Mouse (Mus musculus): ENCODE measurements at regions not wholly inside any gene's neighbourhood (a gene's known extent, or its start where the extent isn't known, plus 50 kb on each side); places are given as distances from the start of the nearest gene placed in this dataset.

DNA sequence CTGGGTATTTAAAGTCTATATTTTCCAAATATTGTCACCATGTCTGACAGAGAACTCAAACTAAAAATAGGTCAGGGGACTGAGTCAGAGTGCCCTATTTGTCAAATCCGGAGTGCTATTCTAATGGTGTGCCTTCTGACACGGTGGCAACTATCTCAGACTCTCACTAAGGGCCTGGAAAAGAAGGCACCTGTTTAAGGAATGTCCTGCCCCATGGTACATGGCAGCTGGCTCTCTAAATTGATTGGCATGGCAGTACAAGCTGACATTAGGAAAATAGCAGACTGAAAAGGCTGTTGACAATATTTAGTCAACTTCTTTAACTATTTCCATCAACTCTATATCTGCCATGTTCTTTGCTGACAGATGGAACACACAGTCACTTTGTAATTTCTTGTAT lies 405.1 kb upstream of the A1bg start:
- Histone ChIP-seq H3K27me3 (ENCODE audit: control insufficient read depth, insufficient read depth, low read length) (no peaks in the 10 kb centered on the region), H3K4me1 (ENCODE audit: control insufficient read depth, insufficient read depth, low read length) (no peaks in the 10 kb centered on the region), H3K9ac (ENCODE audit: low read depth, low read length, severe bottlenecking) (no peak overlapping the region), H3K4me3 (replicated peaks; ENCODE audit: low read length) (no peak overlapping the region), H3K27ac (replicated peaks; ENCODE audit: low read depth, low read length) (no peak overlapping the region), H3K36me3 (ENCODE audit: control insufficient read depth, insufficient read depth, low read length) (no peaks in the 10 kb centered on the region), H3K4me2 (replicated peaks; ENCODE audit: low read depth, low read length, severe bottlenecking) (no peak overlapping the region), H3K9me3 (ENCODE audit: control insufficient read depth, low read length) (no peaks in the 10 kb centered on the region)
- no peak for DNase-seq (ENCODE audit: low spot score)
- WGBS = 83% methylated on average over 2 of the region's 2 CpGs
- TF ChIP-seq POLR2A (IDR thresholded peaks at IDR 0.05; ENCODE audit: borderline replicate concordance, extremely low read depth, insufficient read depth, insufficient read length) = no peak
- ATAC-seq (ENCODE audit: low FRiP score, low read depth) = no peak; the same call in 1 of the 2 replicates

DNA sequence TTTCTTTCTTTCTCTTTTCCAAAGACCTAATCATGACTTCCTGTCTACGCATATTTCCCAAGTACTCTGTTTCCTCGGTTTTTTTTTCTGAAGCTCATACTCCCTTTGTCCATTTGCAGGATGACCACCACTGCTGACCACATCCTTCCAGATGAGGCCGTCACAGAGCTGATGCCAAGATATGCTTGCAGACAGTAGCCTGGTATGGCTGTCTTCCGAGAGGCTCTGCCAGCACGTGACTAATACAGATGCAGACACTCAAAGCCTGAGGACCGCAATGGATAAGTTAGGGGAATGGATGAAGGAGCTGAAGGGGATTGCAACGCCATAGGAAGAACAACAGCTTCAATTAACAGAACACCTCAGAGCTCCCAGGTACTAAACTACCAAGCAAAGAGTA lies 399.4 kb upstream of the A1bg start:
- ATAC-seq (ENCODE audit: low FRiP score, low read depth) = no peak
- Histone ChIP-seq H3K4me1 (ENCODE audit: control insufficient read depth, insufficient read depth, low read length) (no peaks in the 10 kb centered on the region), H3K9ac (ENCODE audit: low read depth, low read length, severe bottlenecking) (no peak overlapping the region), H3K9me3 (ENCODE audit: control insufficient read depth, low read length) (no peaks in the 10 kb centered on the region), H3K4me2 (replicated peaks; ENCODE audit: low read depth, low read length, severe bottlenecking) (no peak overlapping the region), H3K4me3 (replicated peaks; ENCODE audit: low read length) (no peak overlapping the region), H3K36me3 (ENCODE audit: control insufficient read depth, insufficient read depth, low read length) (no peaks in the 10 kb centered on the region), H3K27me3 (ENCODE audit: control insufficient read depth, insufficient read depth, low read length) (no peaks in the 10 kb centered on the region), H3K27ac (replicated peaks; ENCODE audit: low read depth, low read length) (no peak overlapping the region)
- DNase-seq (ENCODE audit: low spot score) = no peak
- TF ChIP-seq POLR2A (IDR thresholded peaks at IDR 0.05; ENCODE audit: borderline replicate concordance, extremely low read depth, insufficient read depth, insufficient read length) = no peak
- WGBS = 91% methylated on average over 7 of the region's 7 CpGs

DNA sequence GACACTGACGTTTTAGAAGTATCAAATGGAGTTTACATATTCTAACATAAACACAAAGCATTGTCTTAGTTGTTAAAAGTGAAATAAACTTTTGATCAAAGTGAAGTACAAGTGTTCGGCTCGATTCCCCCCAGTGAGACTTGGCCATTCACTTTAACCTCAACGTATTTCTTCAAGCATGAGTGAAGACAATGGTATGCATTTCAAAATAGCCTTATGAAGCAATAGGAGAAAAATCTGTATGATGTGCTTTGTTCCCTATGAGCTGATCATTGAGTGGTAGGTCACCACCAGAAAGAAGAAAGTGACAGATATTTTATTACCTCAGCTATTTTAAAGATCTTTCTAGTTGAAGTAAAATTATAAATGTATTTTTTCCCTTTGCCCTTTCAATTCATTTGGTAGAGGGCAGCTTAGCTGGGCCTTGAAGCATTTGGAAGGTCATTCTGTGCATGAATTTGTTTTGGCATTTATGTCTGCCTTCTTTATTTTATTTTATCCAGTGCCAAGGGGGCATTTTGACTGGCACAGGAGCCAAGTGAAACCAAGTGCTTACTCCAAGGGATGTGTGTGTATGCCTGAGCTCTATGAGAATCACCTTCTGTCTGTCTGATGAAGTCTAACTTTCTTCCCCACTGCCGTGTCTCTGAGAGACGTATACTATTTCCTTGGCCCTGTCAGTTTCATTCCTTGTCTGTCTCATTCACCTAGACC lies 386.8 kb upstream of the A1bg start:
- Histone ChIP-seq H3K4me3 (replicated peaks; ENCODE audit: low read length) (no peak overlapping the region), H3K9me3 (ENCODE audit: control insufficient read depth, low read length) (no peaks in the 10 kb centered on the region), H3K36me3 (ENCODE audit: control insufficient read depth, insufficient read depth, low read length) (no peaks in the 10 kb centered on the region), H3K9ac (ENCODE audit: low read depth, low read length, severe bottlenecking) (no peak overlapping the region), H3K4me2 (replicated peaks; ENCODE audit: low read depth, low read length, severe bottlenecking) (no peak overlapping the region), H3K27ac (replicated peaks; ENCODE audit: low read depth, low read length) (no peak overlapping the region), H3K27me3 (ENCODE audit: control insufficient read depth, insufficient read depth, low read length) (no peaks in the 10 kb centered on the region), H3K4me1 (ENCODE audit: control insufficient read depth, insufficient read depth, low read length) (no peaks in the 10 kb centered on the region)
- WGBS = 84% methylated on average over 6 of the region's 6 CpGs
- ATAC-seq (ENCODE audit: low FRiP score, low read depth) (no peak), DNase-seq (ENCODE audit: low spot score) (no peak)
- no peak for TF ChIP-seq POLR2A (IDR thresholded peaks at IDR 0.05; ENCODE audit: borderline replicate concordance, extremely low read depth, insufficient read depth, insufficient read length)

DNA sequence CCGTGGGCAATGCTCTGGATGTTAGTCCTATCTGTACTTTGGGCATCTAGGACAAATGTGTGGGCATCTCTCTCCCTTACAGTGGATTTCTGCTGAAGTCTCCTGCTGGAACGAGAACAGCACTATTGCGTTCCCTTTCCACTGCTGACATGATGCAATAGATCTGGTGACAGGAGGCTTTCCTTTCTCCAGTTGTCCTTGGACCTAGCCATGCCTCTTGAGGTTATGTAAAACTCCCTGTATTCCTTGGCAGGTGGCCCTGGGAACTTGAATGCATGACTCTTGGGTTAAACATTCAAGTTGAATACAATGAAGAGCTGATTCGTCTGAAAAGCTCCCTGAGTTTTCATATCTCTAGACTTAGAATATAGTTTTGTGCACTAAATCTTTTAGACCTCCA lies 386.1 kb upstream of the A1bg start:
- ATAC-seq (ENCODE audit: low FRiP score, low read depth) (no peak), DNase-seq (ENCODE audit: low spot score) (no peak)
- H3K9ac ChIP-seq (ENCODE audit: low read depth, low read length, severe bottlenecking) = no peak overlapping the region
- no peaks in the 10 kb centered on the region for H3K9me3 ChIP-seq (ENCODE audit: control insufficient read depth, low read length)
- H3K4me2 ChIP-seq (replicated peaks; ENCODE audit: low read depth, low read length, severe bottlenecking) = no peak overlapping the region
- no peak overlapping the region for H3K27ac ChIP-seq (replicated peaks; ENCODE audit: low read depth, low read length)
- TF ChIP-seq POLR2A (IDR thresholded peaks at IDR 0.05; ENCODE audit: borderline replicate concordance, extremely low read depth, insufficient read depth, insufficient read length) = no peak
- no peak overlapping the region for H3K4me3 ChIP-seq (replicated peaks; ENCODE audit: low read length)
- WGBS = 82% methylated on average over 4 of the region's 4 CpGs
- H3K27me3 ChIP-seq (ENCODE audit: control insufficient read depth, insufficient read depth, low read length) = no peaks in the 10 kb centered on the region
- no peaks in the 10 kb centered on the region for H3K4me1 ChIP-seq (ENCODE audit: control insufficient read depth, insufficient read depth, low read length)
- H3K36me3 ChIP-seq (ENCODE audit: control insufficient read depth, insufficient read depth, low read length) = no peaks in the 10 kb centered on the region

DNA sequence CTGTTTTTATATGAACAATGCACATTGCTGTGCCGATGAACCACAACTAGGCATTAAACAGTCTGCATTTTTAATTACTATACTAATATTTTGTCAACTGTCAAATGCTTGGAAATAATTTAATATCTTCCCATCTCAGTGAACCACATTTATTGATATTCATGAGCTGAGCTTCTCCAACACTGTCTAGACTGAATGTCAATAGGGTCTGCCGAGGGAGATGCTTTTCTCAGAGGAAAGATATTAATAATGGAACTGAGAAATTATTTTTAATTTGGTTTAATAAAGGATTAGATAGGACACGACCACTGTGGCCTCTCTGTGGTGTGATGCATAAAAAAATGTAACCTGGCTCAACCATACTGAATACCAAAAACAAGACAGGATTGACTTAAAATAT lies 381.7 kb upstream of the A1bg start:
- 77% methylated on average over 3 of the region's 3 CpGs for whole genome bisulfite sequencing
- TF ChIP-seq POLR2A (IDR thresholded peaks at IDR 0.05; ENCODE audit: borderline replicate concordance, extremely low read depth, insufficient read depth, insufficient read length) = no peak
- Histone ChIP-seq H3K4me3 (replicated peaks; ENCODE audit: low read length) (no peak overlapping the region), H3K4me1 (ENCODE audit: control insufficient read depth, insufficient read depth, low read length) (0 out of 2 replicates have a peak, but pooled peaks cover 3% of the 10 kb centered on the region), H3K27ac (replicated peaks; ENCODE audit: low read depth, low read length) (no peak overlapping the region), H3K4me2 (replicated peaks; ENCODE audit: low read depth, low read length, severe bottlenecking) (no peak overlapping the region), H3K27me3 (ENCODE audit: control insufficient read depth, insufficient read depth, low read length) (no peaks in the 10 kb centered on the region), H3K36me3 (ENCODE audit: control insufficient read depth, insufficient read depth, low read length) (no peaks in the 10 kb centered on the region), H3K9me3 (ENCODE audit: control insufficient read depth, low read length) (no peaks in the 10 kb centered on the region), H3K9ac (ENCODE audit: low read depth, low read length, severe bottlenecking) (no peak overlapping the region)
- ATAC-seq (ENCODE audit: low FRiP score, low read depth) (no peak), DNase-seq (ENCODE audit: low spot score) (no peak)
